Mouse (Mus musculus): ENCODE data around the gene Alg1. TPM values are rescaled to one million over a fixed set of nuclear protein-coding genes. Genes with fewer than 3 reads are reported as not detected.
A peak's percentile ranks its signal among the peaks of the same experiment; 100 is the strongest.

Alg1 gene
- 26.9 and 28.0 TPM in 2 replicates for polyA plus RNA-seq (2012; ENCODE audit: insufficient read depth, insufficient read length, missing spikeins)

DNA sequence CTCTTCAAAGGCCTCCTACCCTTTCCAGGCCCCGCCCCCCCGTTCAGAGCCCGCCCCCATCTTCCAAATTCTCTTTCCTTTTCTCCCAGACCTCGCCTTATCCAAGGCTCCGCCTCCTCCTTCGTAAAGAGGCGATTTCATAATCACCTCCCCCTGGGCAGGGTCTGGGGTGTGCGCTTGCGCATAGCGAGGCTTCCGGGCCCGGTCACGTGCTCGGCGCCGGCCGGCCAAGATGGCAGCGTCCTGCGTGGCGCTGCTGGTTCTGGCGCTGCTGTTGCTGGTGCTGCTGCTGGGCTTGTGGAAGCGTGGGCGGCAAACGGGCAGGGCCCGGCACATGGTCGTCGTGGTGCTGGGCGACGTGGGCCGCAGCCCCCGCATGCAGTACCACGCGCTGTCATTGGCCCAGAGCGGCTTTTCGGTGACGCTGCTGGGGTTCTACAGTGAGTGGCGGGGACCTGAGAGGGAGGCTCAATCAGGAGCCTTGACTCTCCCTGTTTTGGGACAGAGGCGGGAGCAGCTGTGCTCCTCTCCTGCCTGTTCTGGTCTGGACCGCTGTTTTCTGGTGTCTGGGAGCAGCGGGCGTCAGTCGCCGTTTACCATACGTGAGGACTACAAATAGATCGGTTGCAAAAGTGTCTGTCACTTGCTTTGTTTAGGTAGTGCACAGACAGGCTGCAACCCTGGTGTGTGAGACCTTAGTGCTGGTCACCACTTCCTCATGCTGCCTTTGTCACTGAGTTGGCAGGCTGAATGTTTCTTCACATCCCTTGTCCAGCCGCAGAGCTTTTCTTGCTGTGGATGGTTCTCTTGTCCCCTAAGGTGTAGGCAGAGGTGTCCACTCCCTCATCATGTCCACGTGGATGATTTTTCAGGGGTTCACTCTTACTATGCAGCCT lies at the start of gene Alg1:
TSS of gene Alg1 (plus strand) at position 204 of the 896 bp plus-strand sequence.
- Histone ChIP-seq H3K4me3 (ENCODE audit: insufficient read depth, low read length) (peak within 1 kb of the TSS; percentile 81), H3K4me1 (ENCODE audit: control insufficient read depth, insufficient read depth, low read length) (peaks cover 9% of the 10 kb centered on the region; the same call in 1 of the 2 replicates), H3K27ac (ENCODE audit: insufficient read depth, low read depth, low read length) (peak within 1 kb of the TSS; percentile 64)
- TF ChIP-seq CTCF (IDR thresholded peaks at IDR 0.05; ENCODE audit: low read depth, low read length) = no peak
- peak; percentile 96 for TF ChIP-seq POLR2A (IDR thresholded peaks at IDR 0.05; ENCODE audit: borderline replicate concordance, low read depth, low read length)

DNA sequence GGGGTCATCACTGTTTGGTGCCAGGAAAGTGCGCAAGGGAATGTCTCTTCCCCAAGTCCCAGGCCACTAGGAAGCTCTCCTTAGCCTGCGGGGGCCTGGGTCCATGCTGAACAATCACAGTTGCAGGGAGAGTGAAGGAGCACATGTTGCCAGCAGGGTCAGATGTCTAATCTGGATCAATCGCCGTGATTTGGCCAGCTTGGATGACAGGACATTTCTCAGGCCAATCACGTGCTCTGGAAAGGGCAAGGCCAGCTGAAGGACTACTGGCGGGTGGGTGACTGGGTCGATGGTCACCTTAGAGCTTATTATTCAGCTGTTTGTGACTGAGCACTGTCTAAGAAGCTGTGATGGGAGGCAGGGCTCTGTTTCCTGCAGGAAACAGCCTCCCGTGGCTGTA lies 49.3 kb upstream of the Alg1 start:
- H3K4me1 ChIP-seq (ENCODE audit: control insufficient read depth, insufficient read depth, low read length) = peaks cover 16% of the 10 kb centered on the region
- no peak overlapping the region for H3K4me3 ChIP-seq (ENCODE audit: insufficient read depth, low read length)
- no peak overlapping the region for H3K27ac ChIP-seq (ENCODE audit: insufficient read depth, low read depth, low read length)
- TF ChIP-seq CTCF (IDR thresholded peaks at IDR 0.05; ENCODE audit: low read depth, low read length) (no peak), POLR2A (IDR thresholded peaks at IDR 0.05; ENCODE audit: borderline replicate concordance, low read depth, low read length) (no peak)

- TF ChIP-seq POLR2A (IDR thresholded peaks at IDR 0.05; ENCODE audit: borderline replicate concordance, low read depth, low read length) = no peak
- no peak for TF ChIP-seq CTCF (IDR thresholded peaks at IDR 0.05; ENCODE audit: low read depth, low read length)
- Histone ChIP-seq H3K4me3 (ENCODE audit: insufficient read depth, low read length) (no peak overlapping the region), H3K4me1 (ENCODE audit: control insufficient read depth, insufficient read depth, low read length) (peaks cover 16% of the 10 kb centered on the region), H3K27ac (ENCODE audit: insufficient read depth, low read depth, low read length) (no peak overlapping the region)
These were observed 48.5 kb upstream of the Alg1 start for GRCm38 (mm10) chr16:5184956-5185355.

- TF ChIP-seq CTCF (IDR thresholded peaks at IDR 0.05; ENCODE audit: low read depth, low read length) (no peak), POLR2A (IDR thresholded peaks at IDR 0.05; ENCODE audit: borderline replicate concordance, low read depth, low read length) (no peak)
- no peak overlapping the region for H3K27ac ChIP-seq (ENCODE audit: insufficient read depth, low read depth, low read length)
- H3K4me1 ChIP-seq (ENCODE audit: control insufficient read depth, insufficient read depth, low read length) = peaks cover 16% of the 10 kb centered on the region
- no peak overlapping the region for H3K4me3 ChIP-seq (ENCODE audit: insufficient read depth, low read length)
These were observed 47.7 kb upstream of the Alg1 start for GRCm38 (mm10) chr16:5185691-5186090.

DNA sequence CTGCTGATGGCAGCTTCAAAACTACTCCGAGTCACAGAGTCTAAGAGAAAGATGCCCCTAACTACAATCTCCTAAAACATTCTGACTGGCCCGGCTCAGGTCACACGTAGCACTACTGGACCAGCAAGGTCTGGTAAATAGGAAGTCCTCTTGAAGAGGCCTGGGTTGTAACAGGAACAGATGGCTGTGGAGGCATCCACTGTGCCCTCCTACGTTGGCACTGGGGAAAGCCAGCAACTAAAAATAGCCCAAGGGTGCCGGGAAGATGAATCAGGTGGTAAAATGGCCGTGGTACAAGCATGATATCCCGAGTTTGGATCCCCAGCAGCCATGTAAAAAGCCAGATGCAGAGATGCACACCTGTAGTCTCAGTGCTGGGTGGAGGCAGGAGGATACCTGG lies 47.2 kb upstream of the Alg1 start:
- Histone ChIP-seq H3K4me1 (ENCODE audit: control insufficient read depth, insufficient read depth, low read length) (peaks cover 16% of the 10 kb centered on the region), H3K27ac (ENCODE audit: insufficient read depth, low read depth, low read length) (no peak overlapping the region), H3K4me3 (ENCODE audit: insufficient read depth, low read length) (no peak overlapping the region)
- TF ChIP-seq POLR2A (IDR thresholded peaks at IDR 0.05; ENCODE audit: borderline replicate concordance, low read depth, low read length) (no peak), CTCF (IDR thresholded peaks at IDR 0.05; ENCODE audit: low read depth, low read length) (no peak)

- TF ChIP-seq POLR2A (IDR thresholded peaks at IDR 0.05; ENCODE audit: borderline replicate concordance, low read depth, low read length) (no peak), CTCF (IDR thresholded peaks at IDR 0.05; ENCODE audit: low read depth, low read length) (peak; percentile 80; the same call in 1 of the 2 replicates)
- Histone ChIP-seq H3K4me1 (ENCODE audit: control insufficient read depth, insufficient read depth, low read length) (no peaks in the 10 kb centered on the region), H3K4me3 (ENCODE audit: insufficient read depth, low read length) (no peak overlapping the region), H3K27ac (ENCODE audit: insufficient read depth, low read depth, low read length) (no peak overlapping the region)
These were observed 38.3 kb upstream of the Alg1 start for GRCm38 (mm10) chr16:5195080-5195479.

- peak overlapping the region; percentile 89 for H3K27ac ChIP-seq (ENCODE audit: insufficient read depth, low read depth, low read length)
- TF ChIP-seq CTCF (IDR thresholded peaks at IDR 0.05; ENCODE audit: low read depth, low read length) (peak; percentile 69), POLR2A (IDR thresholded peaks at IDR 0.05; ENCODE audit: borderline replicate concordance, low read depth, low read length) (no peak)
- peak overlapping the region; percentile 96 for H3K4me3 ChIP-seq (ENCODE audit: insufficient read depth, low read length)
- peaks cover 31% of the 10 kb centered on the region for H3K4me1 ChIP-seq (ENCODE audit: control insufficient read depth, insufficient read depth, low read length)
These were observed 30.7 kb upstream of the Alg1 start for GRCm38 (mm10) chr16:5202681-5203080.

- H3K4me3 ChIP-seq (ENCODE audit: insufficient read depth, low read length) = peak overlapping the region; percentile 96
- H3K27ac ChIP-seq (ENCODE audit: insufficient read depth, low read depth, low read length) = peak overlapping the region; percentile 89
- peaks cover 31% of the 10 kb centered on the region for H3K4me1 ChIP-seq (ENCODE audit: control insufficient read depth, insufficient read depth, low read length)
- no peak; the same call in 1 of the 2 replicates for TF ChIP-seq POLR2A (IDR thresholded peaks at IDR 0.05; ENCODE audit: borderline replicate concordance, low read depth, low read length)
- TF ChIP-seq CTCF (IDR thresholded peaks at IDR 0.05; ENCODE audit: low read depth, low read length) = no peak
These were observed 30.2 kb upstream of the Alg1 start for GRCm38 (mm10) chr16:5203200-5203599.

DNA sequence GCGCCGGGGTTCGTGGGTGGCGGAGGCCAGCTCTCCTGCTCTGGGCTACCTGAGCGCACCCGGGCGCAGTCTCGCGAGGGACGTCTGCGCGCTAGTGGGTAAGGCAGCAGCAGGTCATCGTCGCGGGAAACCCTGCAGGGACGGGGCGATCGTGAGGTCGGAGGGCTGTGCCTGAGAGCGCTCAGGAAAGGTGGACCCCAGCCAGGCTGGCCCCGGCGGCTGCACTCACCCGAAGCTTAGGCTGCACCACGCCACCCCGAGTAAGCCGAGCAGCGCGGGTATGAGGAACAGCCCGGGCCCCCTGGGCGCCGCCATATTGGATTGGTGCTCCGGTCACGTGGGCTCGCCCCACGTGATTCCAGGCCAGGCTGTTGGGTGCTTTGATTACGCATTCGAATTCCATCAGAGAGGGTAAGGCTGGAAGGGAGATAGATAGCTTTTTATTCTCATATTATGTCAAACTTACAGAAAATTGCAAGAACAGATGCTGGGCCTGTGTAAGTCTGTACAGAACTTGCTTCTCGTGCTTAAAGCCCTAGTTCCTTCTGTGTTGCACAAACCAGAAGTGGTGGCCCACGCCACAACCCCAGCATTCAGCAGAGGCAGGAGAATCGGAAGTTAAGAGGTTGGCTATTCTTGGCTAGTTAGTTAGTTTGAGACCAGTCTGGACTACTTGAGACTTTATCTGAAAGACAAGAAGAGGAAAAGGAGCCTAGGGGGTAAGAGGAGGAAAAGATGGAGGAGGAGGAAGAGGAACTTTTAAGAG lies 29.6 kb upstream of the Alg1 start, which contains the start of gene Nagpa:
TSS of gene Nagpa (minus strand) at position 345 of the 766 bp plus-strand sequence.
- TF ChIP-seq CTCF (IDR thresholded peaks at IDR 0.05; ENCODE audit: low read depth, low read length) (no peak), POLR2A (IDR thresholded peaks at IDR 0.05; ENCODE audit: borderline replicate concordance, low read depth, low read length) (peak; percentile 87)
- H3K27ac ChIP-seq (ENCODE audit: insufficient read depth, low read depth, low read length) = peak within 1 kb of the TSS; percentile 89
- peaks cover 31% of the 10 kb centered on the region for H3K4me1 ChIP-seq (ENCODE audit: control insufficient read depth, insufficient read depth, low read length)
- H3K4me3 ChIP-seq (ENCODE audit: insufficient read depth, low read length) = peak within 1 kb of the TSS; percentile 96

Data from bone marrow macrophage, adult 2 months (primary cell).